Mouse (Mus musculus): ENCODE measurements around the gene Pvalb. TPM values are rescaled to one million over a fixed set of nuclear protein-coding genes. Genes with fewer than 3 reads are reported as not detected.

Gene Pvalb
- polyA plus RNA-seq, 1 experiment from 2014 or later: not detected

- DNase-seq (ENCODE audit: low spot score) (no peak), ATAC-seq (replicated peaks; ENCODE audit: low FRiP score, low TSS enrichment, low read depth) (no peak)
- 73% methylated on average over 4 of the region's 4 CpGs for WGBS
These were observed 4.0 kb upstream of the Pvalb start for GRCm38 (mm10) chr15:78210203-78210602.

GRCm38 (mm10) chr15:78205192-78205591 lies 1.0 kb downstream of the Pvalb start:
- Histone ChIP-seq H3K9ac (ENCODE audit: low read length) (no peak overlapping the region), H3K36me3 (ENCODE audit: control insufficient read depth, insufficient read depth, low read length) (no peaks in the 10 kb centered on the region), H3K27me3 (replicated peaks; ENCODE audit: control insufficient read depth, insufficient read depth, low read length) (peaks cover 36% of the 10 kb centered on the region), H3K4me1 (replicated peaks; ENCODE audit: control insufficient read depth, insufficient read depth, low read length) (no peaks in the 10 kb centered on the region), H3K9me3 (ENCODE audit: control insufficient read depth, low read length) (no peaks in the 10 kb centered on the region), H3K4me3 (ENCODE audit: low read depth, low read length) (no peak overlapping the region), H3K27ac (ENCODE audit: low read depth) (no peak overlapping the region), H3K4me2 (ENCODE audit: low read length) (no peak overlapping the region)
- WGBS: 54% methylated on average over 3 of the region's 3 CpGs
- no peak for DNase-seq (ENCODE audit: low spot score)
- no peak for ATAC-seq (replicated peaks; ENCODE audit: low FRiP score, low TSS enrichment, low read depth)

More at GRCm38 (mm10) chr15:78210203-78210602, 4.0 kb upstream of the Pvalb start:
- H3K4me3 ChIP-seq (ENCODE audit: low read depth, low read length): no peak overlapping the region
- peaks cover 6% of the 10 kb centered on the region; the same call in 1 of the 2 replicates for H3K27me3 ChIP-seq (replicated peaks; ENCODE audit: control insufficient read depth, insufficient read depth, low read length)
- no peak overlapping the region for H3K9ac ChIP-seq (ENCODE audit: low read length)
- H3K27ac ChIP-seq (ENCODE audit: low read depth): no peak overlapping the region
- no peaks in the 10 kb centered on the region for H3K36me3 ChIP-seq (ENCODE audit: control insufficient read depth, insufficient read depth, low read length)
- no peak overlapping the region for H3K4me2 ChIP-seq (ENCODE audit: low read length)
- H3K4me1 ChIP-seq (replicated peaks; ENCODE audit: control insufficient read depth, insufficient read depth, low read length): no peaks in the 10 kb centered on the region
- no peaks in the 10 kb centered on the region for H3K9me3 ChIP-seq (ENCODE audit: control insufficient read depth, low read length)

GRCm38 (mm10) chr15:78204053-78204847 lies 1.9 kb downstream of the Pvalb start:
- Histone ChIP-seq H3K9me3 (ENCODE audit: control insufficient read depth, low read length) (no peaks in the 10 kb centered on the region), H3K9ac (ENCODE audit: low read length) (no peak overlapping the region), H3K4me1 (replicated peaks; ENCODE audit: control insufficient read depth, insufficient read depth, low read length) (no peaks in the 10 kb centered on the region), H3K4me2 (ENCODE audit: low read length) (peak overlapping the region; percentile 45), H3K36me3 (ENCODE audit: control insufficient read depth, insufficient read depth, low read length) (no peaks in the 10 kb centered on the region), H3K27me3 (replicated peaks; ENCODE audit: control insufficient read depth, insufficient read depth, low read length) (peaks cover 36% of the 10 kb centered on the region), H3K27ac (ENCODE audit: low read depth) (no peak overlapping the region), H3K4me3 (ENCODE audit: low read depth, low read length) (peak overlapping the region; percentile 23)
- DNase-seq (ENCODE audit: low spot score) (peak; percentile 72), ATAC-seq (replicated peaks; ENCODE audit: low FRiP score, low TSS enrichment, low read depth) (no peak)
- 4% methylated on average over 41 of the region's 41 CpGs for WGBS

- no peak for DNase-seq (ENCODE audit: low spot score)
- no peak overlapping the region for H3K4me2 ChIP-seq (ENCODE audit: low read length)
- H3K27me3 ChIP-seq (replicated peaks; ENCODE audit: control insufficient read depth, insufficient read depth, low read length): no peaks in the 10 kb centered on the region
- H3K36me3 ChIP-seq (ENCODE audit: control insufficient read depth, insufficient read depth, low read length): no peaks in the 10 kb centered on the region
- H3K4me1 ChIP-seq (replicated peaks; ENCODE audit: control insufficient read depth, insufficient read depth, low read length): no peaks in the 10 kb centered on the region
- 73% methylated on average over 28 of the region's 28 CpGs for WGBS
- no peak overlapping the region for H3K9ac ChIP-seq (ENCODE audit: low read length)
- no peaks in the 10 kb centered on the region for H3K9me3 ChIP-seq (ENCODE audit: control insufficient read depth, low read length)
- H3K4me3 ChIP-seq (ENCODE audit: low read depth, low read length): no peak overlapping the region
- no peak for ATAC-seq (replicated peaks; ENCODE audit: low FRiP score, low TSS enrichment, low read depth)
- H3K27ac ChIP-seq (ENCODE audit: low read depth): no peak overlapping the region
These were observed 10.9 kb downstream of the Pvalb start for GRCm38 (mm10) chr15:78195096-78195880.

GRCm38 (mm10) chr15:78194320-78194719 lies 11.9 kb downstream of the Pvalb start:
- ATAC-seq (replicated peaks; ENCODE audit: low FRiP score, low TSS enrichment, low read depth): no peak
- Histone ChIP-seq H3K27ac (ENCODE audit: low read depth) (no peak overlapping the region), H3K27me3 (replicated peaks; ENCODE audit: control insufficient read depth, insufficient read depth, low read length) (no peaks in the 10 kb centered on the region), H3K9me3 (ENCODE audit: control insufficient read depth, low read length) (no peaks in the 10 kb centered on the region), H3K4me1 (replicated peaks; ENCODE audit: control insufficient read depth, insufficient read depth, low read length) (no peaks in the 10 kb centered on the region), H3K36me3 (ENCODE audit: control insufficient read depth, insufficient read depth, low read length) (no peaks in the 10 kb centered on the region), H3K4me3 (ENCODE audit: low read depth, low read length) (no peak overlapping the region), H3K4me2 (ENCODE audit: low read length) (no peak overlapping the region), H3K9ac (ENCODE audit: low read length) (no peak overlapping the region)
- 84% methylated on average over 3 of the region's 3 CpGs for WGBS
- DNase-seq (ENCODE audit: low spot score): no peak

GRCm38 (mm10) chr15:78189636-78190035 lies 16.6 kb downstream of the Pvalb start:
- no peak for DNase-seq (ENCODE audit: low spot score)
- Histone ChIP-seq H3K27ac (ENCODE audit: low read depth) (no peak overlapping the region), H3K36me3 (ENCODE audit: control insufficient read depth, insufficient read depth, low read length) (no peaks in the 10 kb centered on the region), H3K4me3 (ENCODE audit: low read depth, low read length) (no peak overlapping the region), H3K9me3 (ENCODE audit: control insufficient read depth, low read length) (no peaks in the 10 kb centered on the region), H3K27me3 (replicated peaks; ENCODE audit: control insufficient read depth, insufficient read depth, low read length) (no peaks in the 10 kb centered on the region), H3K9ac (ENCODE audit: low read length) (no peak overlapping the region), H3K4me2 (ENCODE audit: low read length) (no peak overlapping the region), H3K4me1 (replicated peaks; ENCODE audit: control insufficient read depth, insufficient read depth, low read length) (no peaks in the 10 kb centered on the region)
- 88% methylated on average over 7 of the region's 7 CpGs for WGBS
- ATAC-seq (replicated peaks; ENCODE audit: low FRiP score, low TSS enrichment, low read depth): no peak

- DNase-seq (ENCODE audit: low spot score) (no peak), ATAC-seq (replicated peaks; ENCODE audit: low FRiP score, low TSS enrichment, low read depth) (no peak)
- peaks cover 9% of the 10 kb centered on the region; the same call in 1 of the 2 replicates for H3K27me3 ChIP-seq (replicated peaks; ENCODE audit: control insufficient read depth, insufficient read depth, low read length)
- H3K9me3 ChIP-seq (ENCODE audit: control insufficient read depth, low read length): no peaks in the 10 kb centered on the region
- no peak overlapping the region for H3K4me2 ChIP-seq (ENCODE audit: low read length)
- no peaks in the 10 kb centered on the region for H3K36me3 ChIP-seq (ENCODE audit: control insufficient read depth, insufficient read depth, low read length)
- WGBS: 85% methylated on average over 3 of the region's 3 CpGs
- no peaks in the 10 kb centered on the region for H3K4me1 ChIP-seq (replicated peaks; ENCODE audit: control insufficient read depth, insufficient read depth, low read length)
- H3K4me3 ChIP-seq (ENCODE audit: low read depth, low read length): no peak overlapping the region
- H3K9ac ChIP-seq (ENCODE audit: low read length): no peak overlapping the region
- H3K27ac ChIP-seq (ENCODE audit: low read depth): no peak overlapping the region
These were observed 17.7 kb downstream of the Pvalb start for GRCm38 (mm10) chr15:78188546-78188945.

- peaks cover 9% of the 10 kb centered on the region; the same call in 1 of the 2 replicates for H3K27me3 ChIP-seq (replicated peaks; ENCODE audit: control insufficient read depth, insufficient read depth, low read length)
- H3K4me3 ChIP-seq (ENCODE audit: low read depth, low read length): no peak overlapping the region
- H3K9me3 ChIP-seq (ENCODE audit: control insufficient read depth, low read length): no peaks in the 10 kb centered on the region
- H3K4me1 ChIP-seq (replicated peaks; ENCODE audit: control insufficient read depth, insufficient read depth, low read length): no peaks in the 10 kb centered on the region
- H3K9ac ChIP-seq (ENCODE audit: low read length): no peak overlapping the region
- H3K4me2 ChIP-seq (ENCODE audit: low read length): no peak overlapping the region
- H3K36me3 ChIP-seq (ENCODE audit: control insufficient read depth, insufficient read depth, low read length): no peaks in the 10 kb centered on the region
- no peak for DNase-seq (ENCODE audit: low spot score)
- no peak for ATAC-seq (replicated peaks; ENCODE audit: low FRiP score, low TSS enrichment, low read depth)
- 64% methylated on average over 5 of the region's 5 CpGs for WGBS
- H3K27ac ChIP-seq (ENCODE audit: low read depth): no peak overlapping the region
These were observed 19.3 kb downstream of the Pvalb start for GRCm38 (mm10) chr15:78186906-78187305.

Measured in intestine, embryonic 14.5 days (tissue).